Mouse (Mus musculus): ENCODE data around the gene Gpr4. TPM values are rescaled to one million over a fixed set of nuclear protein-coding genes. Genes with fewer than 3 reads are reported as not detected.

Gene Gpr4
- polyA plus RNA-seq, 1 experiment = 5.5 TPM

DNA sequence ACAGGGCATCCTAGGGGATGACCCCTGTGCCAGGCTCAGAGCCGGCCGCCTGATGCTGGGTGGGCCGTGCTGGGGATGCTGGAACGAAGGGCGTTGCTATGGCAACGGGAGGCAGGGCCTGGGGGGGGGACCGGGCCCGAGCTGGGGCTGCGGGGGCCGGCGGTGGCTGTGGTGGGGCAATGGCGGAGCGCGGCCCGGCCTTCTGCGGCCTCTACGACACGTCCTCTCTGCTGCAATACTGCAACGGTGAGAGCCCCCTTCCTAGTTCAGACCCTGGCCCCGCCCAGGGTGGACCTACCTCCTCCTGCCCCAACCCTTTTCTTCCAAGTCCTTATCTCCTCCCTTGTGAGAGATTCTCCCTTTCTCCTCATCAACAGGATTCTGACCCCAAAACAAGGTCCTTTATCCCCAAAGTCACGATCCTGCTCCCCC is 35.8 kb upstream of the Gpr4 start:
- WGBS = 15% methylated on average over 18 of the region's 21 CpGs
- no peak overlapping the region for H3K4me3 ChIP-seq (ENCODE audit: control insufficient read depth, insufficient read depth, low read length)
- H3K27ac ChIP-seq (ENCODE audit: control insufficient read depth, insufficient read depth, low read length) = no peak overlapping the region
- no peak for TF ChIP-seq POLR2A (IDR thresholded peaks at IDR 0.05; ENCODE audit: control insufficient read depth, extremely low read depth, insufficient read depth, low read length, poor library complexity)
- no peak for TF ChIP-seq CTCF (IDR thresholded peaks at IDR 0.05; ENCODE audit: borderline replicate concordance, control insufficient read depth, extremely low read depth, insufficient read depth, low read length, poor library complexity)
- no peak for DNase-seq
- peaks cover 23% of the 10 kb centered on the region for H3K27me3 ChIP-seq (ENCODE audit: control insufficient read depth, insufficient read depth, low read length)
- H3K36me3 ChIP-seq (ENCODE audit: control insufficient read depth, insufficient read depth, low read length) = no peaks in the 10 kb centered on the region
- H3K4me1 ChIP-seq (replicated peaks; ENCODE audit: control insufficient read depth, insufficient read depth, low read length) = peaks cover 14% of the 10 kb centered on the region

DNA sequence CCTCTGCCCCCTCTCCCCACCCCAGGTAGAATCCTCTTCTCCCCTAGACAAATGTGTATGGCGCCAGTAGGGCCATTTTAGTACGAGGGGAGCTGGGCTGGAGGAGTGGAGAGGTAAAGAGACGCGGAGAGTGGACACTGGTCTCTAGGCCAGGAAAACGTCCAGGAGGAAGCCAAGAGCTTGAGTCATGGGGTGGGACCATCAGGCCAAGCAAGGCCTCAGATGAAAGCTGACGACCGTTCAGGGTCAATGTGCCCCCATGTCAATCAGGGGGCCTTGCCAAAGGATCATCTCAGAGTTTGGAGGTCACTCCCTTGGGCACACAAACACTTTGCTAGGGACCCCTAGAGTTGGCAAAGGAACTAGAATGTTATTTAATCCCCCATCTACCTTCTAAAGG is 35.1 kb upstream of the Gpr4 start:
- peaks cover 19% of the 10 kb centered on the region for H3K4me1 ChIP-seq (replicated peaks; ENCODE audit: control insufficient read depth, insufficient read depth, low read length)
- H3K27ac ChIP-seq (ENCODE audit: control insufficient read depth, insufficient read depth, low read length) = no peak overlapping the region
- WGBS = 90% methylated on average over 7 of the region's 7 CpGs
- H3K4me3 ChIP-seq (ENCODE audit: control insufficient read depth, insufficient read depth, low read length) = no peak overlapping the region
- H3K27me3 ChIP-seq (ENCODE audit: control insufficient read depth, insufficient read depth, low read length) = peaks cover 23% of the 10 kb centered on the region
- no peaks in the 10 kb centered on the region for H3K36me3 ChIP-seq (ENCODE audit: control insufficient read depth, insufficient read depth, low read length)
- DNase-seq = no peak
- TF ChIP-seq POLR2A (IDR thresholded peaks at IDR 0.05; ENCODE audit: control insufficient read depth, extremely low read depth, insufficient read depth, low read length, poor library complexity) = no peak
- TF ChIP-seq CTCF (IDR thresholded peaks at IDR 0.05; ENCODE audit: borderline replicate concordance, control insufficient read depth, extremely low read depth, insufficient read depth, low read length, poor library complexity) = no peak

DNA sequence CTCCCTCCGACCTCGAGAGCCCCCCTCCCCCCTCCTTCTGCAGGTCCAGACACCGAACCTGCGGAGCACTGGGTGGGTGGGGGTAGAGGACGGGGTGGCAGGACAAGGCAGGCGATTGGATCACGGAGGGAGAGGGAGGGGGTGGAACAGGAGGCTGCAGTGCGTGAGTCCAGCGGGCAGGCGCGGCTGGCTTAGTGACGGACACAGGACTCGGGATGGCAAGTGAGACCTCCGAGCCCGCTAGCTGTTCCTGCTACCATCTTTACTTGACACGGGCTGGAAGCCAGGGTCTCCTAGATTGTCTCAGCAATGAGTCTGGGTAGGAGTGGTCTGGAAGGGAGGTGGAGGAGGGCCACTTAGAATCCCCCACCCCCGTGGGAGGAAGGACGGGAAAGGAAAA is 34.3 kb upstream of the Gpr4 start:
- H3K4me1 ChIP-seq (replicated peaks; ENCODE audit: control insufficient read depth, insufficient read depth, low read length) = peaks cover 17% of the 10 kb centered on the region
- H3K27me3 ChIP-seq (ENCODE audit: control insufficient read depth, insufficient read depth, low read length) = peaks cover 23% of the 10 kb centered on the region
- no peak for TF ChIP-seq POLR2A (IDR thresholded peaks at IDR 0.05; ENCODE audit: control insufficient read depth, extremely low read depth, insufficient read depth, low read length, poor library complexity)
- no peak for TF ChIP-seq CTCF (IDR thresholded peaks at IDR 0.05; ENCODE audit: borderline replicate concordance, control insufficient read depth, extremely low read depth, insufficient read depth, low read length, poor library complexity)
- WGBS = 34% methylated on average over 18 of the region's 18 CpGs
- H3K4me3 ChIP-seq (ENCODE audit: control insufficient read depth, insufficient read depth, low read length) = no peak overlapping the region
- no peak for DNase-seq
- no peak overlapping the region for H3K27ac ChIP-seq (ENCODE audit: control insufficient read depth, insufficient read depth, low read length)
- H3K36me3 ChIP-seq (ENCODE audit: control insufficient read depth, insufficient read depth, low read length) = no peaks in the 10 kb centered on the region

DNA sequence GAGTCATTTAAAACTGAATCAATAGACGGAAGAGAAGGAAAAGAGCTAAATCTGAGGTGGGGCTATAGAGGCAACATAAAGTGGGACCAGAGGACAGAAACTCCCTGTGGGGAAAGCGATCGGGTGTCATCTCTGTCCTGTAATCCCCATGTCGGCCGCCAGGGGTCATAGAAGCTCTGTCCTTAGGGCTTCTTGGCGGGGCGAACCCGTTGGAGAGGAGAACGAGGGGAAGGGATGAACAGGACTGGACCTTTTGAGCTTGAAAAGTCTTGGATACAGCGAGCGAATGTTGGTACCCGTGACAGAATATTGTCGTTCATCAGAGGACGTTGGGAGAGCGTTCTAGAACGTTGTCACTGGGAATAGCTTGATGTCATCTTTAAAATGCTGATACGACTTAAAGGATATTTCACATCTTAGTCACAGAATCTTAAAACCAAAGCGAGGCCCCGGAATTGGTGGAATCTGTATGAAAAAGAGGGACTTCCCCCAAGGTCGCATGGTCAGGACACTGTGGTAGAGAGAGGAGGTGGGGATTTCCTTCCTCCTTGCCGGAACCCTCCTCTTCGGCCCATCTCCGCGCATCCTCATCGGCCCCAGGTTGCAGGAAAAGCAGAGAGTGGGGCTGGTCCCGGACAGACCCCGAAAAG is 33.8 kb upstream of the Gpr4 start:
- peak; percentile 85 for DNase-seq
- no peaks in the 10 kb centered on the region for H3K36me3 ChIP-seq (ENCODE audit: control insufficient read depth, insufficient read depth, low read length)
- H3K27me3 ChIP-seq (ENCODE audit: control insufficient read depth, insufficient read depth, low read length) = peaks cover 23% of the 10 kb centered on the region
- peaks cover 17% of the 10 kb centered on the region for H3K4me1 ChIP-seq (replicated peaks; ENCODE audit: control insufficient read depth, insufficient read depth, low read length)
- H3K27ac ChIP-seq (ENCODE audit: control insufficient read depth, insufficient read depth, low read length) = no peak overlapping the region
- no peak overlapping the region for H3K4me3 ChIP-seq (ENCODE audit: control insufficient read depth, insufficient read depth, low read length)
- 4% methylated on average over 27 of the region's 27 CpGs for WGBS
- TF ChIP-seq CTCF (IDR thresholded peaks at IDR 0.05; ENCODE audit: borderline replicate concordance, control insufficient read depth, extremely low read depth, insufficient read depth, low read length, poor library complexity) (peak; percentile 76; the same call in 1 of the 2 replicates), POLR2A (IDR thresholded peaks at IDR 0.05; ENCODE audit: control insufficient read depth, extremely low read depth, insufficient read depth, low read length, poor library complexity) (no peak)

DNA sequence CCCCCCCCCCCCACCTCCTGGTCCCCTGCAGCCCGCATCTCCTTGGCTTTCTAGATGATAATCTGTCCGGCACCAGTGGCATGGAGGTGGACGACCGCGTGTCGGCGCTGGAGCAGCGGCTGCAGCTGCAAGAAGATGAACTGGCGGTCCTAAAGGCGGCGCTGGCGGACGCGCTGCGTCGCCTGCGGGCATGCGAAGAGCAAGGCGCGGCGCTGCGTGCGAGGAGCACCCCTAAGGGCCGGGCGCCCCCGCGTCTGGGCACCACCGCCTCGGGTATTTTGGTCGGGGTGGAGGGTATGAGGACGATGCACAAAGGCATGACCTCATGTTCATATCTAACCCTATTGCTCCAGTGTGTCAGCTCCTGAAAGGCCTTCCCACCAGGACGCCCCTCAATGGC is 33.2 kb upstream of the Gpr4 start:
- DNase-seq = peak; percentile 59
- no peak overlapping the region for H3K4me3 ChIP-seq (ENCODE audit: control insufficient read depth, insufficient read depth, low read length)
- H3K27ac ChIP-seq (ENCODE audit: control insufficient read depth, insufficient read depth, low read length) = no peak overlapping the region
- H3K4me1 ChIP-seq (replicated peaks; ENCODE audit: control insufficient read depth, insufficient read depth, low read length) = peaks cover 17% of the 10 kb centered on the region
- peaks cover 23% of the 10 kb centered on the region for H3K27me3 ChIP-seq (ENCODE audit: control insufficient read depth, insufficient read depth, low read length)
- TF ChIP-seq POLR2A (IDR thresholded peaks at IDR 0.05; ENCODE audit: control insufficient read depth, extremely low read depth, insufficient read depth, low read length, poor library complexity) = no peak
- TF ChIP-seq CTCF (IDR thresholded peaks at IDR 0.05; ENCODE audit: borderline replicate concordance, control insufficient read depth, extremely low read depth, insufficient read depth, low read length, poor library complexity) = no peak
- under 1% methylated on average over 32 of the region's 32 CpGs for WGBS
- H3K36me3 ChIP-seq (ENCODE audit: control insufficient read depth, insufficient read depth, low read length) = no peaks in the 10 kb centered on the region

DNA sequence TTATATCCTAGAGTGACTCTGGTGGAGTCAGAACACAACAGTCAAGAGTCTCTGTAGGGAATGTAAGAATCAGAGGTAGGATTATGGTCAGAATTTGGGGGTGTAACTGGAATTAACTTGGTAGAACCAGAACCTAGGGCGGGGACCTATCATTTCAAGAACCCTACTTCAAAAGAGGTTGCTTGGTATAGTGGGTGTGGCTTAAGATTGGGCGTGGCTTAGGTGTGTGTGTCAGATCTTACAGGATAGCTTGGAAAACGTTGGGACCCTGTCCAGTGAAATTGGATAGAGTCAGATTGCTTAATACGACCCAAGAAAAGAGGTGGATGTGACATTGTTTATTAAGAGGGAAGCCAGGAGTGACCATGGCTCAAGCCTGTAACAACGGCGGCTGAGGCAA is 32.4 kb upstream of the Gpr4 start:
- TF ChIP-seq CTCF (IDR thresholded peaks at IDR 0.05; ENCODE audit: borderline replicate concordance, control insufficient read depth, extremely low read depth, insufficient read depth, low read length, poor library complexity) = no peak
- no peak for TF ChIP-seq POLR2A (IDR thresholded peaks at IDR 0.05; ENCODE audit: control insufficient read depth, extremely low read depth, insufficient read depth, low read length, poor library complexity)
- DNase-seq = no peak
- H3K27ac ChIP-seq (ENCODE audit: control insufficient read depth, insufficient read depth, low read length) = no peak overlapping the region
- no peaks in the 10 kb centered on the region for H3K36me3 ChIP-seq (ENCODE audit: control insufficient read depth, insufficient read depth, low read length)
- peaks cover 23% of the 10 kb centered on the region for H3K27me3 ChIP-seq (ENCODE audit: control insufficient read depth, insufficient read depth, low read length)
- peaks cover 17% of the 10 kb centered on the region for H3K4me1 ChIP-seq (replicated peaks; ENCODE audit: control insufficient read depth, insufficient read depth, low read length)
- H3K4me3 ChIP-seq (ENCODE audit: control insufficient read depth, insufficient read depth, low read length) = no peak overlapping the region
- WGBS = 60% methylated on average over 6 of the region's 6 CpGs

All from thymus, adult 2 months (tissue).